Mouse (Mus musculus) retina, postnatal 7 days (tissue): ENCODE measurements at regions not wholly inside any gene's neighbourhood (a gene's known extent, or its start where the extent isn't known, plus 50 kb on each side); places are given as distances from the start of the nearest gene placed in this dataset.
A peak's percentile ranks its signal among the peaks of the same experiment; 100 is the strongest.

Source experiments
- DNase-seq: peaks from one replicate; pipeline ENCODE4 v3.0.0-alpha.2; 2012; ENCODE audit warnings: low read depth, low spot score

DNA sequence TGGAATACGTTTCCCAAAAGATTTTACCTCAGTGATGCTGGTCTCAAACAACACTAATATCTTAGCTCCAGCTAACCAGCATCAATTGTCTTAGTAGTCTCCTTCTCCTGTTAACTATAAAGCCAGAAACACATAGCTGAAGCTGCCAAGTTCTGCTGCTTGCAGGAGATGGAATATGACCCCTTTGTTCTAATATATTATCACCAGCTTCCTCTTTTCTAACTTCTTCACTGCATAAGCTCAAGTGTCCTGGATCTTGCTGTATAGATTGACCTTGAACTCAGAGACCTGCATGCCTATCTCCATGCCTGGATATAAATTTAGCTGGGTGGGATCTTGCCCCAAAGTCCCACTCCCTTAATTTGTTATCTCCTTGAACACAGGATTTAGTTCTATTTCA lies 94.8 kb downstream of the Rbm46 start:
- DNase-seq, result no peak

DNA sequence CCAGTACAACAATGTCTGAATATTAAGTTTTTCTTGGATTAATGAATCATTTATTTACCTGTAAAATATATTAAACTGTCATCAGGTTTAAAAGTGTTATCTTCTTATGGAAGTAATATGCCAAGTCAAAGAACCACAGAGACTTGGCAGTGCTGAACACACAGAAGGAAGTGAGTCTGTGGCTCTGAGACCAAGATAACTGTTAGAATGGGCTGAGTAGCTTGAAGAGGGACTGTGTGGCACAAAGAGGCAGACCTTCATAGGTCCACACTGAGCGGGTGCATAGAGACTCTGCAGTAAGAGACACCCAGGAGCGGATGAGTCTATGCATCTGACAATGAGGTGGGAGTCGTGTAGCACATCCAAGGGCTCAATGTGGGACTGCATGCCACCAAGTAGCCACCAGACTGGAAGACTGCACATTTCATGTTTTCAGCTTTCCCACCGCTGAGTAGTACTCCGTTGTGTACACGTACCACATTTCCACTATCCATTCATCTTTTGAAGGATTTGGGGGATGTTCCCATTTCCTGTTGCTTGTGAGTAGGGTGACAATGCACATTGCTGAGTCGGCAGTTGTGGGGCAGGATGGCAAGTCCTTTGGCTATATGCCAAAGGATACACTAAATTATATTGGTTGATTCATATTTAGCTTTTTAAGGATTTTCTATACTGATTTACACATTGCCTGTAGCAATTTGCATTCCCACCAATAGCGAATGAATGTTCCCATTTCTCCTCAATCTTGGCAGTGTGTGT lies 105.6 kb downstream of the Rbm46 start:
- DNase-seq, result no peak

DNA sequence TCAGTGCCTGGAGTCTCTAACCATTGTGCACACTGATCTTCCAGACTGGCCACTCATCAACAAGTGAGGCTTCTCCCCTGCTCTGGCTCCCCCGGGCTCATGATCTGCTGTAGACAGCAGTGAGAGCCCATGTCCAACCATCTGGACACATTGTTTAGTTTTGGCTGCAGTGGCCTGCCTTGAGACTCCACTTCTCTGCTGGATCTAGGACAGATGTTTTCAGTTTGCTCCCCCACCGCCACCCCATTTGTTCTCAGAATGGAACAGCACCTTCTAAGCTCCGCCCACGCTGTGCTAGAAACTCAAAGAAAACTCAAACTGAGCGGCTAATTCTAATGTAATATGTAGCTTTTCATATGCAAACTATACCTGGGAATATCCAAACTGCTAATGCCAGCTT lies 108.8 kb downstream of the Rbm46 start:
- no peak for DNase-seq

DNA sequence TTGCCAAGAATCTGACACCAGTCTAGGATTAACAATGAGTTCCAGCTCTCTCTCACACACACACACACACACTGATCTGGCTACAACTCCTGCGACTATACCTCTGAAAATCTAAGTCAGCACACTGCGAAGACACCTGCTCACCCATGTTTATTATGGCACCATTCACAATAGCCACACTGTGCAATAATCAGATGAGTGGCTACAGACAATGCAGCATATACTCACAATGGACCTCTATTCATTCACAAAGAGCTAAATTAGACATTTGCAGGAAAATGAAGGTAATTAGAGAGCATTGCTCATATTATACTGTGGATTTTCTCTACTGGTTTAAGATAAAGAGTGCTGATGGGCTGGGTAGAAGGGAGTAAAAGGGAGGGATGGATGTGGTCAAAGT lies 116.3 kb downstream of the Rbm46 start:
- DNase-seq, result no peak

DNA sequence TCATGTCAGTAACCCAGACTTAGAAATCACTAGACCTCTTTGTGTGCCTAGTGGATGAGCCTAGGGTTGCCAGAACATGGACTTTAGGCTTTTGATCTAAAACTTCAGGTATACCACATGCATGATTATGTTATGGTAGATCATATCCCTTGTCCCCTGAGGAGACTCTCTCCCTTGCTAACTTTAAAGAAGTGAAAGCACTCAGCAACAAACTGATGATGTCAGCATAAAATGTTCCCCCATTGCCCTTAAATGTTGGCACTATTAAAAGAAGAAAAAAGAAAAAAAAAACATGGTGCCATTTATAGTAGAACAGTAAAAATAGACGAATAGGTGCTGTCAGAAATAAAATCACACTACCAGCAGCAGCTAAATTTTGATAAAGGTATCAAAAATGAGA lies 117.3 kb downstream of the Rbm46 start:
- no peak for DNase-seq

DNA sequence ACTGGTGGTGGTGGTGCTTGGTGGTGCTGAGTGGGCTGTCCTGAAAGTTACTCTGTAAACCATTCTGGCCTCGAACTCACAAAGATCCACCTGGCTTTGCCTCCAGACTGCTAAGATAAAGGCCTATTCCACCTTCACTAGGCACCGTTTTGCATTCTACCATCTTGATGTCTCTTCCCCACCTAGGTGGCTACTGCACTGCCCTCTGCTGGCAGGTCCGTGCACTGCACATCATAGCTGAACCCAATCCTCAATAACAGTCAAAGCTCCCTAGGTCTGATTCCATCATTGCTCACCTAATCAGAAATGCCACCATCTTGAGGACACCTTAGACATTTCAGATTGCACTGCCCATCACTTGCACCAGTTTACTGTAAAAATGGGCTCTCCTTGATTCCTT lies 150.7 kb downstream of the Rbm46 start:
- DNase-seq, result peak; percentile 3

DNA sequence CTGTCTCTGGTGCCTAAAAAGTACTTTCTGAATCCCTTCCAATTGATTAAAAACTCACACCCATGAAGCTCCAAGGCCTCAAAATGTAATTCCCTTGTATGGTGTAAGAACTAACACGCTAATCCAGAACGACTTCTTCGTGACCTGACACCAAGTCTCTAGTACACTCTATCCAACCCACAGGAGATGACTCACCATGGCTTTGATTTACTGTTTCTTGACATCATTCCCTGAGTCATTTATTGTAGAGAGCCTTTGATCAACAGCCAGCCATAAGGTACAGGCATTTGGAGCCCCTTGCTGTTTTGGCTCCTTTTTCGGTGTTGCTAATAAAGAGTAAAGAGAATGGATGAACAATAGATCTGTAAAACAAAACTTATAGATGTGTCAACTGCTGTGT lies 159.7 kb upstream of the Npy2r start:
- DNase-seq, result no peak

DNA sequence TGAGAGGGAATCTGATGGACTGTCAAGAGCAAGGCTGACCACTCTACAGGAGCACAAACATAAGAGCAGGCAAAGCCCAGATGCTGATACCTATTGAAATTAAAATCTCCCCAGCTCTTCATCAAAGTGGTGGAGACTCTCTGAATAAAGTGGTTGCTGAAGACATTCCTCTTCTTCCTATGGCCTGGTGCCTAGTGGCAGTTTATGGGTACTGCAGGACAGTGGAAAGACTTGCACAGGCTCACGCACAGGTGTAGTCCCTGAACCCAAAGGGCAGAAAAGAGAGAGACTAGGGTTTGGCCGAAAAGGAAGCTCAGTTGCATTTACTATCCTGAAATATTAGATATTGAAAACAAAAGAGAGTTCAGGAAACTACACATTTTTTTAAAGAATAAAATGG lies 144.2 kb upstream of the Npy2r start:
- DNase-seq, result no peak

DNA sequence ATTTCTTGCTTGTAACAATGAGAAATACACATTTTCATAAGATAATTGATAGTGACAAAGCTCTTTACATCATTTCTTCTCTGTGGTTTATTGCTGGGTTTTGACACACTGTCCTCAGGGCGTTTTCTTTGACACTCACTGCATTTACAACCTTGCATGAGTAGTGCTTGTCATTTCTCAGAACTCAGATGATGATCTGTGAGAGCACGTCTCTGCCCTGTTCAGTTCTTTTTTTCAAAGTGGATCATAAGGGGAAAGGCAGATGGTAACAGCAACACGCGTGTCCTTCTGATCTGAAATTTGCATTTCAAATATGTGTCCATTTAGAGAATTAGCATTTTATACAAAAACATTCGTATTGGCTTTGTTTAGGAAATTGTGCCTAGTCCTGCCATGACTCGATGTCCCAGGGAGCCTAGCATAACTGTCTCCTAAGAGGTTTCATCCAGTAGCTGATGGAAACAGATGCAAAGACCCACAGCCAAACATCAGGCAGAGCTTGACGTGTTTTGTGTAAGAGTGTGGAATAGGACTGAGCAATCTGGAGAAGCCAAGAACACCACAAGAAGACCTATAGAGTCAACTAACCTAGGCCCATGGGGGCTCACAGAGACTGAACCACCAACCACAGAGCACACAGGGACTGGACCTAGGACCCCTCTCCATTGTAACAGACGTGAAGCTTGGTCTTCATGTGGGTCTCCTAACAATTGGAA lies 108.4 kb upstream of the Npy2r start:
- no peak for DNase-seq

DNA sequence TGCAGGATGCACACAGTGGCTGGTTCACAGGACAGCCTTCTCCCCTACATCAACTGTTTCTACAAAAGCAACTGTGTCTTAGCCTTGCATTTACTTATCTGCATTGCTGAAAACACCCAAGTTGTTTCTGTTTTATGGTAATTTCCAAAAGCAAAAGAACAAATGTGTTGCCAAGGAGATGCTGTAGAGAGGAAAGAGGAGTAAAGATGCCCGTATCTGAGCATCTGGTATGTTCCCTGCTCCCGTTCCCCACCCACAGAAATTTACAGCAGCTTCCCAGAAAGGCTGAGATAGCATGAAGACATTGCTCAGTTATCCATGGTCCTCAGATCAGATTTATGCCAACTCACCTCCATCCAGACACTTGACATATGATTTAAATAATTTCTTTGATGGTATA lies 104.5 kb upstream of the Npy2r start:
- no peak for DNase-seq

DNA sequence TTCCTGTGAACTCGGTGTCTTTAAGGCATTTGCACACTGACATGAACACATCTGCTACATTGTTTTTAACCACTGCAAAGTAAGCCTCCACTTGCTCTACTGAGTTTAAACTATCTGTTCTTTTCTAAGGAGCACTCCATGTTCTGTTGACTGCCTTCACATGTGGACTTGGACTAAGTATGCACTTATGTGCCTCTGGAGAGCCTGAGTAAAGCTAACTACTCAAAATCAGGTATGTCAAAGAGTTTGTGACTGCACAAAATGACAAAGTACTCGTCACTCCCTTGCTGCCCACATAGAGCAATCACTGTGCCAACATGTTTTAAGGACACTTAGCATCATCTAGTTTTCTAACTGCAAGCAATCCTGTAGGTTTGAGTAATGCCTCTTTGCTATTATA lies 92.2 kb upstream of the Npy2r start:
- DNase-seq, result no peak

DNA sequence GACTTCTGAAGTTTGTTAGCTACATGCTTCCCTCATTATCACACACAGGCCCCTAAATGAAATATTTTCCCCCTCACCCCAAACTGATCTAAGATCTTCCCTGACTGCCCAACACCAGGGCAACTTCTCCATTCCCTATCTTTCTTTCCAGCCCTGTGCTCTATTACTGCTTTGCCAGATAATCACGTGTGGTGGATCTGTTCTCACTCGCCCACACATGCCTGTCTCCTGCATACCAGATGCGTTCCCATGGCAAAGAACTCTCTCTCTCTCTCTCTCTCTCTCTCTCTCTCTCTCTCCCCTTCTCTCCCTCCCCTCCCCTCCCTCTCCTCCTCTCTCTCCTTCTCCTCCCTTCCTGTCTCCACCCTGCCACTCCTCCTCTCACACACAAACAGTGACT lies 88.8 kb upstream of the Npy2r start:
- no peak for DNase-seq

DNA sequence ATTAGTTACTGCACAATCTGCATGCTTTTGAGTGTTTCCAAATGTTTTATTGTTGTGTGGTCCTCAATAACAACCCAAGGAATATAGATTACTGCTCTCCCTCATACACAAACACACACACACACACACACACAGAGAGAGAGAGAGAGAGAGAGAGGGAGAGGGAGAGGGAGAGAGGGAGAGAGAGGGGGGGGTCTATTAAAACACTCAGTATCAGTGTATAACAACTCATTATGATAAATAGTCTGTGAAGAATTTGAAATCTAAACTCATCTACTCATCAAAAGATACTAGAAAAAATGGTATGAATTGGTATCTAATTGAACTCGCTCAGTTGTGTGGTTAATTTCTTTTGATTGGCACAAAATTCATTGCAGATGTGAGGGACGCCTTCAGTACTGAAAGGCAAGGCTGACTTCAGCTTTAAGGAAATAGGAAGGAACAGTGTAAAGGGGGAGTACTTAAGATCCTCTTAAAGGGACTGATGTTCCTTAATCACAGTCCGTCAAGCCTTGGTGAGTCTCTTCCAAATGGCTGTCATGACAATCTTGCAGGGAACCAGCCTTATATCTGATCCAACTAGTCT lies 72.6 kb upstream of the Npy2r start:
- DNase-seq, result no peak

DNA sequence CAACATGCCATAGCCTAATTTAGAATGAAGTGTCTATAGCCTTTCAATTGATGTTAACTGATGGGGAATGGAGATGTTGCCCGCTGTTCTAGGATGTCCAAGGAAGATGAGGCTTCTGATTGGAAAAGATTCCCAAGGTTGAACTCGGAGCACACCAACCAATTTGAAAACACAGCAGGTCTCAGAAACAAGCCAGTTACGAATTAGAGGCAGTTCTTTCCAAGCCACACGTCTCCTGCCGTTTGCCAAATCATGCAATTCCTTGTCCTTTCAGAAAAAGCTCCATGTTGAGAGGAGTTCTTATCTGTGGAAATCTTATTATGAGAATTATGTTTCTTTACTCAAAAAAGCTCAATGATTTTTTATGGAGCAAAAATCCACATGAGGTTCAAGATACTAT lies 71.5 kb upstream of the Npy2r start:
- DNase-seq, result no peak

DNA sequence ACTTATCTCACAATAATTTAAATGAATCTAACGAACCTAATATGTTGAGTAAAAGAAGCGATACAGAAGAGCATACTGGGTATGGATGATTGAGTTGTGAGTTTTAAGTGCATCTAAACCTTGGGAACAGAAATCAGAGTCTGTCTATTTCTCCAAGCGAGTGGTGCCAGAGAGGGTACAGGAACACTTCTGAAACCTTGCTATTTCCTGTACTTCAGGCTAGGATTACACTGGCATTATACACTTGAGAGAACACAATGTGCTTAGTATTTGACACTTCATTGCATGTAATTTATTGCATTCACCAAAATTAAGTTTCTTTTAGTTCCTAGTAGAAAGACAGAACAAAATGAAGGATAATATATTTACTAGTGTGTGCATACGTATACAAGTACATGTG lies 54.0 kb upstream of the Npy2r start:
- no peak for DNase-seq

DNA sequence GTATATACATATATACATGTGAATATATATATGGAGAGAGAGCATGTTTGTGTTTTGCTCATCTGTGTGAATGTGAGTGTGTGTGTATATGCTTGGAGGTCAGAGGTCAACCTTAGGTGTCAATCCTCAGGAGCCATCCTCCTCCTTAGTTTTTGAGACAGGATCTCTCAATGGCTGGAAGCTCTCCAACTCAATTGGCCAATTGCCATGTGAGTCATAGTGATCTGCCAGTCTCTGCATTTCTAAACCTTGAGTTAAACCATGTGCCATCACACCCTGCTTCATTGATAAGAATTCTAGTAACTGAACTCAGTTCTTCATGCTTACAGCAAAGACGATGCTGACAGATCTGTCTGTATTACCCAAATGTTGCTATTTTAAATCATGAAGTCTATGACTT lies 50.8 kb upstream of the Npy2r start:
- DNase-seq, result no peak
